Mouse (Mus musculus) midbrain, postnatal 0 days (tissue): ENCODE data around the gene Idh3b. TPM values are rescaled to one million over a fixed set of nuclear protein-coding genes. Genes with fewer than 3 reads are reported as not detected.
A peak's percentile ranks its signal among the peaks of the same experiment; 100 is the strongest.

Source experiments
- ATAC-seq: fragments of 200-750 bp; cut with Nextera tagmentation; 2 replicates; pipeline ENCODE4 v1.8.0; 2017; ENCODE audit warnings: moderate number of reproducible peaks, mild to moderate bottlenecking, moderate TSS enrichment, moderate library complexity; ENCODE audit not compliant: low FRiP score
- DNase-seq: peaks from one replicate; pipeline ENCODE4 v3.0.0-alpha.2; 2015; ENCODE audit warnings: low spot score
- H3K27ac ChIP-seq: fragments of 300-500 bp; sonication (generic); 2 replicates; pipeline ENCODE4 v1.5.1; 2014; ENCODE audit warnings: low read depth, mild to moderate bottlenecking, low read length, mixed read lengths
- H3K27me3 ChIP-seq: fragments of 300-500 bp; sonication (generic); 2 replicates; pipeline ENCODE4 v1.6.1; 2014; ENCODE audit warnings: low read length, control low read depth, mixed read lengths; ENCODE audit not compliant: insufficient read depth
- H3K36me3 ChIP-seq: fragments of 300-500 bp; sonication (generic); 2 replicates; pipeline ENCODE4 v1.6.1; 2014; ENCODE audit warnings: low read length, control low read depth, mixed read lengths; ENCODE audit not compliant: insufficient read depth
- H3K4me1 ChIP-seq: fragments of 300-500 bp; sonication (generic); 2 replicates; pipeline ENCODE4 v1.6.1; 2014; ENCODE audit warnings: mild to moderate bottlenecking, control low read depth, antibody characterized with exemption, low read length, mixed read lengths; ENCODE audit not compliant: insufficient read depth
- H3K4me2 ChIP-seq: fragments of 300-500 bp; sonication (generic); 2 replicates; pipeline ENCODE4 v1.6.1; 2014; ENCODE audit warnings: low read depth, mild to moderate bottlenecking, low read length, mixed read lengths; ENCODE audit not compliant: poor library complexity, severe bottlenecking
- H3K4me3 ChIP-seq: fragments of 300-500 bp; sonication (generic); 2 replicates; pipeline ENCODE4 v1.5.1; 2014; ENCODE audit warnings: low read depth, mild to moderate bottlenecking, low read length, moderate library complexity
- H3K9ac ChIP-seq: fragments of 300-500 bp; sonication (generic); replicated peaks from 2 replicates; pipeline ENCODE4 v1.6.1; 2014; ENCODE audit warnings: mild to moderate bottlenecking, low read length, moderate library complexity, mixed read lengths; ENCODE audit not compliant: poor library complexity, severe bottlenecking
- H3K9me3 ChIP-seq: fragments of 300-500 bp; sonication (generic); 2 replicates; pipeline ENCODE4 v1.6.1; 2016; ENCODE audit warnings: low read length, control low read depth
- CTCF ChIP-seq: IDR thresholded peaks from 2 replicates; pipeline ENCODE4 v1.5.1; 2016; ENCODE audit warnings: antibody characterized with exemption, mild to moderate bottlenecking
- WGBS: fragments of 180-500 bp; shearing (Covaris S2); extraction: QIAGEN DNeasy Blood & Tissue Kit; methylation state at CpG from one replicate; pipeline ENCODE4 v1.1.7; 2014; 5-methylcytosine and 5-hydroxymethylcytosine counted together
- polyA plus RNA-seq: library from polyadenylated mRNA; unstranded; fragments of >200 nt; fragmentation: Nextera tagmentation; extraction: Ambion mirVana; gene quantifications from 2 replicates; pipeline ENCODE4 v1.2.1, GENCODE M21; 2015
- total RNA-seq: library from RNA; depleted of rRNA; stranded (reverse); fragments of >200 nt; gene quantifications from 2 replicates; pipeline ENCODE4 v1.2.3, GENCODE M21; 2014

Idh3b gene
- total and polyA plus RNA-seq, 2 experiments from 2014 or later: 141 to 176 TPM

DNA sequence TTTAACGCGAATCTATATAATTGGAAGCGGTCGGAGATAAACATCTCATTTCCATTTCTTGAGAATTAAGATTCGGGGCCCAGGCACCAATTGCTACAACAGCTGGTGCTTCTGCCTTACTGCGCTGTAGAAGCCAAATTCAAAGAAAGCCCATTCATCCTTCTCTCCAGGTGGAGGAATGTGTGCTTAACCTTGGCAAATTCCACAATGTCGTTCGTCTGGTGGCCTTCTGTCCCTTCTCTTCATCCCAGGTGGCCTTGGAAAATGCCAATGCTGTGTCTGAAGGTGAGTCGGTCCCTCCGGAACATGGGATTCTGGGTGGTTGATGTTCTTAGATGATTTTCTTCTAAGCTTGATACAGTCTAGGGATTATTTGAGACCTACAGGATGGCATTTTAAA is 9.5 kb downstream of the Idh3b start:
- H3K27me3 ChIP-seq: no peaks in the 10 kb centered on the region
- no peak for TF ChIP-seq CTCF
- H3K4me3 ChIP-seq: peak overlapping the region; percentile 53
- H3K9ac ChIP-seq: peak overlapping the region; percentile 89
- H3K36me3 ChIP-seq: peaks cover 35% of the 10 kb centered on the region
- DNase-seq (no peak), ATAC-seq (no peak)
- peak overlapping the region; percentile 95 for H3K27ac ChIP-seq
- H3K9me3 ChIP-seq: no peaks in the 10 kb centered on the region
- H3K4me1 ChIP-seq: peaks cover 4% of the 10 kb centered on the region; the same call in 1 of the 2 replicates
- WGBS: 3% methylated on average over 10 of the region's 10 CpGs
- peak overlapping the region; percentile 80 for H3K4me2 ChIP-seq

DNA sequence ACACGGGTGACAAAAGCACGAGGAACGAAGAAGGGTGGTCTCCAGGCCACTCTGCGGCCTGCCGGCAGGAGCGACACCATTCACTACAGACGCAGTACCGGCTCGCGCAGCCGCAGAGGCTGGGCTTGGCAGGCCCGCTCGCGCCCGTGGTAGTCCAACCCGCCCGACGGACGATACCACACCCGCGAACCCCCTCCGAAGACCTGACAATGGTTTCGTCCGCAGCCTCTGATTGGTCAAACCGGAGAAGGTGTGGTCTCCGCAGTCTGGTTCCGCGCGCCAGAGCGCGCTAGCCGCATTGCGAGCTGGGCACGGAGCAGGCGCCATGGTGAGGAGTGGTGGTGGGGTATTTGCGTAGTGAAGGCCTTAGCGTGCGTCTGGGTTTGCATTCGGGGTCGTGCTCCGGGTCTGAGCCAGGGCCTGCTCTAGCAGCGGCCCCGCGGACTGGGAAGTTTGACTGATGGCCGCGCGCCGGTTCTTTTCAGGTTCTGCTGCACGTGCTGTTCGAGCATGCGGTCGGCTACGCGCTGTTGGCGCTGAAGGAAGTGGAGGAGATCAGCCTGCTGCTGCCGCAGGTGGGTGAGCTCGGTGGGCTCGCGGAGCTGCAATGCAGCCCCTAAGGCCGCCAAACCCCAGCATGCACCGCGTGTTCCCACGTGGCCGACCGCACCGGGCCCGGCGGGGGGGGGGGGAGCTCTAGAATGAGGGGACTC is 10.0 kb downstream of the Idh3b start, which contains the start of gene Nop56:
Gene Nop56, plus strand, starts transcription at position 282 of the 713 bp plus-strand sequence.
- Histone ChIP-seq H3K36me3 (peaks cover 29% of the 10 kb centered on the region), H3K27me3 (no peaks in the 10 kb centered on the region), H3K4me2 (peak within 1 kb of the TSS; percentile 80), H3K27ac (peak within 1 kb of the TSS; percentile 95), H3K4me3 (peak within 1 kb of the TSS; percentile 53), H3K4me1 (peaks cover 4% of the 10 kb centered on the region; the same call in 1 of the 2 replicates), H3K9ac (peak within 1 kb of the TSS; percentile 89), H3K9me3 (no peaks in the 10 kb centered on the region)
- peak; percentile 97 for ATAC-seq
- peak; percentile 22 for TF ChIP-seq CTCF
- WGBS: under 1% methylated on average over 65 of the region's 68 CpGs
- peak; percentile 99 for DNase-seq

DNA sequence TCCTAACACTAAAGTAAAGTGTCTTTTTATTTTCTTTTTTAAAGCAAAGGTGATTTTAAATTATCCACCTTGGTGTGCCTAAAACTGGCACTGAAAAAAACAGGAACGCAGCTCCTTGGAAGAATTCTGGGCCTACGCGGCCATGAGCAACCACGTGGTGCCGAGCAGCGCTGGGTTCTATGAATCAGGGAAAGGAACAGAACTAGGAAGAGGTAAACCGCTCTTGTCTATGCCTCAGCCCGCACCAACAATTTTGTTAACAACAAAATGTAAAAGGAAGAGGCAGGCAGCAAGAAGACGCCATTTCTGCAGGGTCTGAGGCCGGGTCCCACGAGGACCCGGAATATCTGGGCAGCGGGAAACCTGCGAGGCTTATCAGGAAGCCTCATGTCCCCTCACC is 10.6 kb downstream of the Idh3b start:
- H3K36me3 ChIP-seq: peaks cover 28% of the 10 kb centered on the region
- ATAC-seq (peak; percentile 26), DNase-seq (no peak)
- H3K27ac ChIP-seq: peak overlapping the region; percentile 95
- peak overlapping the region; percentile 89 for H3K9ac ChIP-seq
- peak overlapping the region; percentile 53 for H3K4me3 ChIP-seq
- peak overlapping the region; percentile 52 for H3K4me2 ChIP-seq
- peaks cover 4% of the 10 kb centered on the region; the same call in 1 of the 2 replicates for H3K4me1 ChIP-seq
- H3K27me3 ChIP-seq: no peaks in the 10 kb centered on the region
- WGBS: 2% methylated on average over 14 of the region's 14 CpGs
- no peak for TF ChIP-seq CTCF
- H3K9me3 ChIP-seq: no peaks in the 10 kb centered on the region

DNA sequence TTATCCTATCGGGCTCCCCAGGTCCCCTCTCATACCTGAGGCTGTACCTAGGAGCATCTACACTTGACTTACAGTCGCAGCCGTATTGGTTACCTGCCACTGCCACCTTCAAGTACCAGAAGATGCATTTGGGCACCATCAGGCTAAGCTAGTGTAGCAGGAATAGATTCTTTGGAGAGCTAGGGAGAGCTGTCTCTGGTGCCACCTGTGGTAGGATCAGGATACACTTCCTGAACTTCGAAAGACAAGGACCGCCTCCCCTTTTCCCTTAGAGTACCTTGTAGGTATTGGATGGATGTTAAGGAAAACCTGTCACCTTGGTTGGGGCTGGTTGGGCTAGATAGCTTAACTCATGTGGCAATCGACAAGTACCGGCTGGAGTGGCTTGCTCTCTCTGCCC is 16.3 kb downstream of the Idh3b start:
- Histone ChIP-seq H3K36me3 (no peaks in the 10 kb centered on the region), H3K4me1 (peaks cover under 1% of the 10 kb centered on the region; the same call in 1 of the 2 replicates), H3K9me3 (no peaks in the 10 kb centered on the region), H3K4me2 (no peak overlapping the region), H3K27me3 (no peaks in the 10 kb centered on the region), H3K9ac (no peak overlapping the region), H3K27ac (no peak overlapping the region), H3K4me3 (no peak overlapping the region)
- peak; percentile 10; the same call in 1 of the 2 replicates for TF ChIP-seq CTCF
- no peak for ATAC-seq
- no peak for DNase-seq
- WGBS: 67% methylated on average over 7 of the region's 7 CpGs

DNA sequence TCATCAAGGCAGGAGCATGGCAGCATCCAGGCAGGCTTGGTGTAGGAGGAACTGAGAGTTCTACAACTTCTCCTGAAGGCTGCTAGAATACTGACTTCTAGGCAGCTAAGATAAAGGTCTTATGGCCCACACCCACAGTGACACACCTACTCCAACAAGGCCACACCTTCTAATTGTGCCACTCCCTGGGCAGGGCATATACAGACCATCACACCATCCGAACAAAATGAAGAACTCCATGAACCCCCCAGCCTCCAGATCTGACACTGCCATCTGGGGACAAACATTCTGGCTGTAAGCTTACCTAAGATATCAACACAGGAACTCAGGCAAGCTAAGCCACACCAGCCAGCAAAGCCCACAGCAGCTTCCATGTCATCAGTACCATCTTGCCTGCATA is 18.8 kb downstream of the Idh3b start:
- H3K27me3 ChIP-seq: no peaks in the 10 kb centered on the region
- no peaks in the 10 kb centered on the region for H3K4me1 ChIP-seq
- no peak for DNase-seq
- no peak overlapping the region for H3K9ac ChIP-seq
- TF ChIP-seq CTCF: no peak
- H3K4me3 ChIP-seq: no peak overlapping the region
- no peak for ATAC-seq
- H3K36me3 ChIP-seq: no peaks in the 10 kb centered on the region
- no peak overlapping the region for H3K27ac ChIP-seq
- H3K9me3 ChIP-seq: no peaks in the 10 kb centered on the region
- no peak overlapping the region for H3K4me2 ChIP-seq
- WGBS: 100% methylated on average over 1 of the region's 1 CpGs

DNA sequence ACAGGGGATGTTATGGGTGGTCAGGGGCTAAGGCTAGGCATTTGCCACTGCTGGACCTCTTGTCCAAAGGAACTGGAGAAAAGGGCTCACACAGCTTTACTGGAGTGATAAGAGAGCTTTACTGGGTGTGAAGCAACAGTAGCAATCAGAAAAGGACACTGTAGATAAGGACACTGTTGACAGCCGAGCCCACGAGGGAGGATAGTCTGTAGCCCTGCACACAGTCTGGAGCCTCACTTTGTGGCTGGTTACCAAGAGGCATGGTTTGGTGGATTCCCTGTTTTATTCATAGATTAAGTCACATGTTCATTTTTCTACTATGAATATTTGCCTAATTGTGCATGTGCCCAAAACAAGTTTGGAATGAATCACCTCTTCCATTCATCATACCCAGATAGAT is 21.9 kb downstream of the Idh3b start:
- WGBS: 96% methylated on average over 2 of the region's 2 CpGs
- no peak for TF ChIP-seq CTCF
- no peak for ATAC-seq

More for the DNA sequence above, 21.9 kb downstream of the Idh3b start:
- Histone ChIP-seq H3K4me2 (no peak overlapping the region), H3K27ac (no peak overlapping the region), H3K9ac (no peak overlapping the region), H3K4me3 (no peak overlapping the region), H3K4me1 (no peaks in the 10 kb centered on the region), H3K27me3 (no peaks in the 10 kb centered on the region), H3K9me3 (no peaks in the 10 kb centered on the region), H3K36me3 (no peaks in the 10 kb centered on the region)
- no peak for DNase-seq
